In genomic region chr10:7838874-7839421, GRCm38 (mm10) we compare ENCODE assay signal across 21 mouse cellular contexts. TPM values are rescaled to one million over a fixed set of nuclear protein-coding genes. Genes with fewer than 3 reads are reported as not detected.
DNase-seq lines count a peak whose midpoint lies in the region; ATAC-seq and TF ChIP-seq lines count a peak whose summit lies in the region.
"Had no signal": no experiment of that assay in that cellular context is flagged by ENCODE, and none has a peak within 500 bp of the region (broad histone marks: within the 10 kb centered on the region; RNA-seq: fewer than 3 reads in every experiment).

No protein-coding gene starts in this region.

- no peaks in the 10 kb centered on the region for H3K27me3 ChIP-seq in liver, adult 2 months (ENCODE audit: control insufficient read depth, insufficient read depth, low read length)
- H3K27me3 ChIP-seq in CH12.LX (replicated peaks) = no peaks in the 10 kb centered on the region
- no peaks in the 10 kb centered on the region; the same call in 1 of the 2 replicates for H3K27me3 ChIP-seq in embryonic facial prominence, embryonic 15.5 days
- no peaks in the 10 kb centered on the region for H3K27me3 ChIP-seq in hindbrain, embryonic 10.5 days (ENCODE audit: insufficient read depth, poor library complexity, severe bottlenecking)
- H3K27me3 ChIP-seq in midbrain, embryonic 14.5 days (ENCODE audit: control insufficient read depth, insufficient read depth, low read length) = no peaks in the 10 kb centered on the region
- H3K27me3 ChIP-seq: embryonic facial prominence, embryonic 12.5 days; forebrain, embryonic 12.5 days; intestine, embryonic 15.5 days; midbrain, embryonic 13.5 days had no signal

- WGBS in liver, adult 2 months = 75% methylated on average over 5 of the region's 5 CpGs
- 74% methylated on average over 5 of the region's 5 CpGs for WGBS in embryonic facial prominence, embryonic 15.5 days
- WGBS in hindbrain, embryonic 10.5 days = 87% methylated on average over 5 of the region's 5 CpGs
- 90% methylated on average over 5 of the region's 5 CpGs for WGBS in midbrain, embryonic 14.5 days

- H3K9ac ChIP-seq in liver, adult 2 months (ENCODE audit: low read depth, low read length) = no peak overlapping the region
- peak overlapping the region; percentile 27; the same call in 1 of the 2 replicates for H3K9ac ChIP-seq in CH12.LX (ENCODE audit: insufficient read depth, low read depth)
- H3K9ac ChIP-seq in embryonic facial prominence, embryonic 15.5 days = no peak overlapping the region
- no peak overlapping the region for H3K9ac ChIP-seq in midbrain, embryonic 14.5 days (replicated peaks; ENCODE audit: low read length)
- H3K9ac ChIP-seq: embryonic facial prominence, embryonic 12.5 days; forebrain, embryonic 12.5 days; intestine, embryonic 15.5 days; limb, embryonic 12.5 days; liver, embryonic 12.5 days; liver, postnatal 0 days; midbrain, embryonic 13.5 days had no signal

- peak overlapping the region; percentile 66 for H3K27ac ChIP-seq in liver, adult 2 months (replicated peaks; ENCODE audit: insufficient read depth, low read depth, low read length)
- H3K27ac ChIP-seq in CH12.LX (ENCODE audit: insufficient read depth, low read depth) = peak overlapping the region; percentile 83
- no peak overlapping the region for H3K27ac ChIP-seq in embryonic facial prominence, embryonic 15.5 days (replicated peaks)
- H3K27ac ChIP-seq in hindbrain, embryonic 10.5 days = no peak overlapping the region
- no peak overlapping the region for H3K27ac ChIP-seq in midbrain, embryonic 14.5 days (replicated peaks; ENCODE audit: low read depth, low read length)
- H3K27ac ChIP-seq: embryonic facial prominence, embryonic 12.5 days; forebrain, embryonic 12.5 days; intestine, embryonic 15.5 days; layer of hippocampus, adult 2 months; left cerebral cortex, adult 2 months; limb, embryonic 12.5 days; liver, embryonic 12.5 days; midbrain, embryonic 13.5 days had no signal

- TF ChIP-seq EP300 in CH12.LX (IDR thresholded peaks at IDR 0.05; ENCODE audit: low read length) = no peak

- H3K4me3 ChIP-seq in liver, adult 2 months (ENCODE audit: insufficient read depth, low read depth, low read length) = no peak overlapping the region
- peak overlapping the region in 2 of 3 experiments; percentile 30 to 59 for H3K4me3 ChIP-seq in CH12.LX (replicated peaks in 1 of 3; ENCODE audit: low read depth in 2 of 3, low read length in 2 of 3, poor library complexity in 1 of 3)
- no peak overlapping the region for H3K4me3 ChIP-seq in embryonic facial prominence, embryonic 15.5 days (replicated peaks)
- H3K4me3 ChIP-seq in hindbrain, embryonic 10.5 days = no peak overlapping the region
- no peak overlapping the region for H3K4me3 ChIP-seq in midbrain, embryonic 14.5 days (replicated peaks; ENCODE audit: low read depth, low read length)
- H3K4me3 ChIP-seq: embryonic facial prominence, embryonic 12.5 days; forebrain, embryonic 12.5 days; intestine, embryonic 15.5 days; left cerebral cortex, adult 2 months; limb, embryonic 12.5 days; liver, embryonic 12.5 days; megakaryocyte, embryonic 14.5 days; midbrain, embryonic 13.5 days had no signal

- TF ChIP-seq RAD21 in CH12.LX (IDR thresholded peaks at IDR 0.05; ENCODE audit: low read depth, low read length) = no peak

- TF ChIP-seq POLR2A in liver, adult 2 months (IDR thresholded peaks at IDR 0.05; ENCODE audit: extremely low read depth, insufficient read depth, low read length) = no peak
- TF ChIP-seq POLR2A in CH12.LX (IDR thresholded peaks at IDR 0.05; ENCODE audit: low read depth, low read length) = no peak

- dilution Hi-C loops in CH12.LX (cut with MboI; ENCODE audit: extremely low pct_ligation_motif_present, extremely low pct_unique_long_range_greater_than_20kb, low sequenced_read_pairs) = no loop called here

- no peak for DNase-seq in liver, adult 2 months (ENCODE audit: extremely low read depth, low read depth, low spot score)
- DNase-seq in liver (no peak), CH12.LX (ENCODE audit: extremely low read depth) (no peak)
- DNase-seq in hindbrain, embryonic 10.5 days (ENCODE audit: low spot score) = no peak
- DNase-seq in ovary, adult 18-20 months (ENCODE audit: low spot score) = no peak
- DNase-seq in midbrain, embryonic 14.5 days = no peak
- DNase-seq: kidney, adult 2 months; kidney, postnatal 36 days; liver, postnatal 0 days; right cerebral cortex, postnatal 25 days had no signal

- H3K36me3 ChIP-seq in liver, adult 2 months (ENCODE audit: control insufficient read depth, insufficient read depth, low read length) = no peaks in the 10 kb centered on the region
- peaks cover 0 to 12% of the 10 kb centered on the region in 2 experiments for H3K36me3 ChIP-seq in CH12.LX (replicated peaks in 1 of 2; ENCODE audit: control insufficient read depth in 1 of 2, insufficient read depth in 1 of 2, low read length in 1 of 2)
- H3K36me3 ChIP-seq in embryonic facial prominence, embryonic 15.5 days = no peaks in the 10 kb centered on the region
- H3K36me3 ChIP-seq in hindbrain, embryonic 10.5 days = no peaks in the 10 kb centered on the region
- no peaks in the 10 kb centered on the region for H3K36me3 ChIP-seq in midbrain, embryonic 14.5 days (ENCODE audit: control insufficient read depth, insufficient read depth, low read length)
- H3K36me3 ChIP-seq: embryonic facial prominence, embryonic 12.5 days; forebrain, embryonic 12.5 days; intestine, embryonic 15.5 days; limb, embryonic 12.5 days; liver, embryonic 12.5 days; midbrain, embryonic 13.5 days had no signal

- no peaks in the 10 kb centered on the region for H3K9me3 ChIP-seq in CH12.LX (replicated peaks; ENCODE audit: low read length)
- H3K9me3 ChIP-seq in embryonic facial prominence, embryonic 15.5 days (replicated peaks) = no peaks in the 10 kb centered on the region
- no peaks in the 10 kb centered on the region for H3K9me3 ChIP-seq in hindbrain, embryonic 10.5 days
- H3K9me3 ChIP-seq in midbrain, embryonic 14.5 days (ENCODE audit: control insufficient read depth, low read length) = no peaks in the 10 kb centered on the region
- H3K9me3 ChIP-seq: embryonic facial prominence, embryonic 12.5 days; forebrain, embryonic 12.5 days; intestine, embryonic 15.5 days; limb, embryonic 12.5 days; liver, embryonic 12.5 days; megakaryocyte, embryonic 14.5 days; midbrain, embryonic 13.5 days had no signal

- ATAC-seq in embryonic facial prominence, embryonic 15.5 days (ENCODE audit: insufficient number of reproducible peaks, low FRiP score, low TSS enrichment, low read depth) = 0 out of 2 replicates have a peak, but pooled peaks have one; percentile 47
- ATAC-seq in midbrain, embryonic 14.5 days (ENCODE audit: low FRiP score, low TSS enrichment) = no peak
- ATAC-seq: intestine, embryonic 15.5 days; liver, embryonic 12.5 days; liver, postnatal 0 days; midbrain, embryonic 13.5 days had no signal

- TF ChIP-seq CTCF in liver, adult 2 months (IDR thresholded peaks at IDR 0.05; ENCODE audit: low read depth, low read length) = no peak
- no peak for TF ChIP-seq CTCF in CH12.LX (conservative IDR thresholded peaks at IDR 0.05 in 1 of 2, IDR thresholded peaks at IDR 0.05 in 1 of 2; ENCODE audit: low read depth in 2 of 2, low read length in 2 of 2)

- in situ Hi-C loops in CH12.LX (cut with MboI; ENCODE audit: low pct_ligation_motif_present, low pct_unique_long_range_greater_than_20kb, low sequenced_read_pairs) = loop anchor here (25.0 kb wide), 1 partner anchor 1123 kb away; no protein-coding TSS in a partner anchor

- no peaks in the 10 kb centered on the region for H3K79me2 ChIP-seq in liver, adult 2 months (ENCODE audit: control insufficient read depth, insufficient read depth, low read length)
- peaks cover 22% of the 10 kb centered on the region for H3K79me2 ChIP-seq in CH12.LX (replicated peaks; ENCODE audit: control insufficient read depth, extremely low read depth, insufficient read depth, poor library complexity, severe bottlenecking)

- peak overlapping the region; percentile 75 for H3K4me2 ChIP-seq in CH12.LX (ENCODE audit: insufficient read depth, low read depth, poor library complexity, severe bottlenecking)
- H3K4me2 ChIP-seq in embryonic facial prominence, embryonic 15.5 days (replicated peaks) = no peak overlapping the region
- no peak overlapping the region for H3K4me2 ChIP-seq in midbrain, embryonic 14.5 days (ENCODE audit: low read length)
- H3K4me2 ChIP-seq: embryonic facial prominence, embryonic 12.5 days; forebrain, embryonic 12.5 days; intestine, embryonic 15.5 days; limb, embryonic 12.5 days; liver, embryonic 12.5 days; midbrain, embryonic 13.5 days had no signal

- peaks cover 16% of the 10 kb centered on the region for H3K4me1 ChIP-seq in liver, adult 2 months (ENCODE audit: control insufficient read depth, insufficient read depth, low read length)
- peaks cover 24 to 71% of the 10 kb centered on the region in 2 experiments for H3K4me1 ChIP-seq in CH12.LX (ENCODE audit: control insufficient read depth in 1 of 2, insufficient read depth in 2 of 2)
- no peaks in the 10 kb centered on the region for H3K4me1 ChIP-seq in embryonic facial prominence, embryonic 15.5 days
- H3K4me1 ChIP-seq in hindbrain, embryonic 10.5 days (replicated peaks) = no peaks in the 10 kb centered on the region
- no peaks in the 10 kb centered on the region for H3K4me1 ChIP-seq in midbrain, embryonic 14.5 days (ENCODE audit: control insufficient read depth, insufficient read depth, low read length)
- H3K4me1 ChIP-seq: forebrain, embryonic 12.5 days; midbrain, embryonic 13.5 days had no signal

RNA-seq across cellular contexts. Expression of gene Zc3h12d, which starts 6.7 kb away (rescaled TPM):
- 2.2 and 2.6 TPM in 2 replicates for total RNA-seq in liver, adult 2 months (2014; rRNA removed)
- polyA plus RNA-seq in liver, adult 2 months (2012; rRNA removed) = 1.6 TPM in 2 replicates
- total RNA-seq in CH12.LX (2012; rRNA removed) (13.4 and 16.3 TPM in 2 replicates), CH12.LX (2014; rRNA removed) (10.7 and 11.8 TPM in 2 replicates)
- polyA plus RNA-seq in CH12.LX (2012; ENCODE audit: insufficient read length, low read depth) = 22.5 and 28.0 TPM in 2 replicates
- 0.21 TPM in 2 replicates for polyA plus RNA-seq in embryonic facial prominence, embryonic 15.5 days (2015; fragmentation: Nextera tagmentation; extraction: Ambion mirVana)
- 0.10 and 0.12 TPM in 2 replicates for polyA plus RNA-seq in hindbrain, embryonic 10.5 days (2016; fragmentation: Nextera tagmentation; extraction: Ambion mirVana)
- 0.13 TPM in 2 replicates for polyA plus RNA-seq in midbrain, embryonic 14.5 days (2014; fragmentation: Nextera tagmentation; extraction: Ambion mirVana)
- total RNA-seq: MEL had no signal
- polyA plus RNA-seq: forebrain, embryonic 12.5 days had no signal

RNA-seq across cellular contexts. Expression of gene Ppil4, which starts 46.3 kb away (rescaled TPM):
- total RNA-seq in liver, adult 2 months (2014; rRNA removed) = 9.1 and 12.1 TPM in 2 replicates
- 2.4 and 2.8 TPM in 2 replicates for polyA plus RNA-seq in liver, adult 2 months (2012; rRNA removed)
- total RNA-seq in CH12.LX (2012; rRNA removed) (26.4 and 30.9 TPM in 2 replicates), CH12.LX (2014; rRNA removed) (41.5 and 51.1 TPM in 2 replicates)
- 43.6 and 45.9 TPM in 2 replicates for polyA plus RNA-seq in CH12.LX (2012; ENCODE audit: insufficient read length, low read depth)
- polyA plus RNA-seq in embryonic facial prominence, embryonic 15.5 days (2015; fragmentation: Nextera tagmentation; extraction: Ambion mirVana) = 36.7 and 37.5 TPM in 2 replicates
- polyA plus RNA-seq in hindbrain, embryonic 10.5 days (2016; fragmentation: Nextera tagmentation; extraction: Ambion mirVana) = 30.9 and 40.5 TPM in 2 replicates
- 51.9 and 54.7 TPM in 2 replicates for polyA plus RNA-seq in midbrain, embryonic 14.5 days (2014; fragmentation: Nextera tagmentation; extraction: Ambion mirVana)

RNA-seq across cellular contexts. Expression of gene Ginm1, which starts 46.3 kb away (rescaled TPM):
- 34.4 and 64.2 TPM in 2 replicates for total RNA-seq in liver, adult 2 months (2014; rRNA removed)
- polyA plus RNA-seq in liver, adult 2 months (2012; rRNA removed) = 13.6 TPM in 2 replicates
- total RNA-seq in CH12.LX (2012; rRNA removed) = 11.7 and 12.7 TPM in 2 replicates
- total RNA-seq in CH12.LX (2014; rRNA removed) = 33.9 and 38.2 TPM in 2 replicates
- polyA plus RNA-seq in CH12.LX (2012; ENCODE audit: insufficient read length, low read depth) = 22.5 and 27.3 TPM in 2 replicates
- 86.8 and 87.3 TPM in 2 replicates for polyA plus RNA-seq in embryonic facial prominence, embryonic 15.5 days (2015; fragmentation: Nextera tagmentation; extraction: Ambion mirVana)
- 50.9 and 56.0 TPM in 2 replicates for polyA plus RNA-seq in hindbrain, embryonic 10.5 days (2016; fragmentation: Nextera tagmentation; extraction: Ambion mirVana)
- 39.4 and 48.1 TPM in 2 replicates for polyA plus RNA-seq in midbrain, embryonic 14.5 days (2014; fragmentation: Nextera tagmentation; extraction: Ambion mirVana)

Comparison
In these comparisons a context has a peak if more than half of its experiments do, and no peak if none do; other contexts are left out.
1. H3K27ac ChIP-seq: peak in liver, adult 2 months (single experiment) and CH12.LX (single experiment); none in embryonic facial prominence, embryonic 15.5 days (single experiment), hindbrain, embryonic 10.5 days (single experiment) and midbrain, embryonic 14.5 days (single experiment).
2. H3K4me3 ChIP-seq: peak in CH12.LX (2 of 3); none in liver, adult 2 months (single experiment), embryonic facial prominence, embryonic 15.5 days (single experiment), hindbrain, embryonic 10.5 days (single experiment) and midbrain, embryonic 14.5 days (single experiment).